Mouse (Mus musculus): Measurements from ENCODE around the gene Pigv.
A peak's percentile ranks its signal among the peaks of the same experiment; 100 is the strongest.

The Pigv gene

DNA sequence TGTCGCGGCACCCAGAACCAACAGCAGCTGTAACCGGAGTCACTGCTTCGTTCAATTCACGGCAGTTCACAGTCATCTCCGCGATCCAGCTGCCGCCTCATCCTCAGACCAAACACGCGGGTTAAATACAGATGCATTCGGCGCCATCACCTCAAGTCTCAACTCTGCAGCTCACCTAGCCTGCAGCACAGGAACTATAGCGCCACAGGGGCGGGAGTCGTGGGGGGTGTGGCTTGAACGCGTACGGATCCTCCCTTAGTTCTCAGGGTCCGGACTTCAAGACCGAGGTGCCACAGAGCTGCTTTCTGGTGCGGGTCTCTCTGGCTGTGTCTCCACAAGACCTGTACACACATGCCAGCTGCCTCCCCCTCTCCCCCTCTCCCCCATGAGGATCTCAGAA is 26.8 kb downstream of the Pigv start:
- DNase-seq (ENCODE audit: low spot score): no peak

DNA sequence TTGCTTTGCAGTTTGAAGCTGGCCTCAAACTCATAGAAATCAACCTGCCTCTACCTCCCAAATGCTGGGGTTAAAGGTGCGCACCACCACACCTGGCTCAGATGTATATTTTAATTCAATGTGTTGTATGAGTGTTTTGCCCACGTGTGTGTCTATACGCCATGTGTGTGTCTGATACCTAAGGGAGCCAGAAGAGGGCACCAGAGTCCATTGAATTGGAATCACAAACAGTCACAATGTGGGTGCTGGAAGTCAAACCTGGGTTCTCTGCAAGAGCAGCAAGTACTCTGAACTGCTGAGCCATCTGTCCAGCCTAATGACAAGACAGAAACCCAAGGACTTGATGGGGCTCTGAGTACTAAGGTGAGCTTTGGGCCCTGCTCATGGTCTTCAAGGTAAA is 27.3 kb downstream of the Pigv start:
- DNase-seq (ENCODE audit: low spot score): no peak

DNA sequence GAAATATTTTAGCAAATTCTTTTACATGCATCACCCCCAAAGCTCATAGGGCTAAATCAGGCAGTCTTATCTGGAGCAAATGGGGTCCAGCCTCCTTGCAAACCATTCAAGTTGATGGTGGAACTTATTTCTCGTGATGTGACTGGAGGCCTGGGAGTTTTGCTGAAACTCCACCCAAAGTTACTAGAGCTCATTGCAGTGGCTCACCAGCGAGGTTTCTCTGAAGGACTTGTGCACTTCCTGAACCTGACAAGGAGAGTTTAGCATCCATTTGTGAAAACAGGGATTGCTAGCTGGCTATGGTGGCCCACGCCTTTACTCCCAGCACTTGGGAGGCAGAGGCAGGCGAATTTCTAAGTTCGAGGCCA is 38.4 kb downstream of the Pigv start:
- no peak for DNase-seq (ENCODE audit: low spot score)

DNA sequence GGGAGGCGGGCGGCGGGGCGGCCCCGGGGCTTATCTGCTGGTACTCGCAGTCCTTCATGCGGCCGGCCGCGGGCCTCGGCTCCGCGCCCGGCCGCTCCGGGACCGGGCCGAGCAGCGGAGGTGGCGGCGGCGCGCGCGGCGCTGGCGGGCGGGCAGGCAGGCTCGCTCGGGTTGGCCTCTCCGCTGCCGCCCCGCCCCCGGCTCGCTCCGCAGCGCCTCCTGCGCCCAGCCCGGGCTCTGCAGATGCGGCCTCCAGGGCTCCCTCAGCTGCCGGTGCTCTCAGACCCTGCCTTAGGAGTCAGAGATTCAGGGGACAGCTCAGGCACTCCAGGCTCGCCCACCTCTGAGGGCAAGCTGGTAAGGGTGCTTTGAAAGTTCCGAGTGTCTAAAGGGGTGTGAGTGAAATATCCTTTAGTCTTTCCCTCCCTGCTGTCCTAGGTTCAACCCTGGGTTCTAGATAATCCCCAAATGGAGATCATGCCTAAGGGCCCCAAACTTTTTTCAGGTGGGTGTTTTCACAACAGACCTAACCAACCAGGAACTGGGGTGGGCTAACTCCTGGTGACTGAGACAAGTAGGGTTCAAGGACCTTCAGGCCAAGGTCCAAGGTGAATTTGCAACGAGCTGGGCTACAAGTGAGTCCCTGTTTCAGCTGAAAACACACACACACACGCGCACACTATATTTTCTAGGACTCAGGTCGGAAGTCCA is 39.0 kb downstream of the Pigv start:
- DNase-seq (ENCODE audit: low spot score): peak; percentile 93

DNA sequence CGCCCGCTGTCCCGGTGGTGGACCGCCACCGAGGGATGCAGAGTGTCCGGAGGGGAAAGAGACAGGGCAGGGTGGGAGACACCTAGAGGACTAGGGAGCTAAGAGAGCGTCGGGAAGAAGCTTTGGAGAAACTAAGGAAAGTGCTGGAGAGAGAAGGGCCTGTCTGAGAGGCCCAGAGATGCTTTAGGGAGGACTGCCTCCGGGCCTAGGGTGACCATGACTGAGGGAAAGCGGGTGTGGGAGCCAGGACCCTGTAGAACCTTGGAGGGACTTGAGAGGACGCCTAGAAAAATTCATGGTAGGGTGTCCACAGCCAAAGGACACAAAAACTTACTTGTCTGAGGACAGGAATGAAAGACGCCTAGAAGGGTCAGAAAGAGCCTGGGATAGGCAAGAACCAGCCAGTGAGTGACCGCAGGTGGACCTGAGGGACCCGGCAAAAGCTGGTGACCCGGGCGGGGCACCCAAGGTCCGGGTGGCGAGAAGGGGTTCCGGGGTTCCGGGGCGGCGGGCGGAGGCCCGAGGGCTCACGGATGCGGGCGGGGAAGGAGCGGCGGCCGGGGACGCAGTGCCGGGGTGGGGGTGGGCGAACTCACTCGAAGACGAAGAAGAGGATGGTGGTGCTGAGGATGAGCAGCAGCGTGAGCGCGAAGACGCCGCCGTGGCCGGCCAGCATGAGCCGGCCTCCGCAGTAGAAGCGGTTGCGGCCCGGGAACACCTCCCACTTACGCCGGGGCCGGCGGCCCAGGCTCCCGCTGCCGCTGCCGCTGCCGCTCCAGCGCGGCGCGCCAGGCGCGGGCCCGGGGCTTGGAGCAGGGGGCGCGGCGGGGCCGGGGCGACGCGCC is 39.7 kb downstream of the Pigv start:
- peak; percentile 31 for DNase-seq (ENCODE audit: low spot score)

DNA sequence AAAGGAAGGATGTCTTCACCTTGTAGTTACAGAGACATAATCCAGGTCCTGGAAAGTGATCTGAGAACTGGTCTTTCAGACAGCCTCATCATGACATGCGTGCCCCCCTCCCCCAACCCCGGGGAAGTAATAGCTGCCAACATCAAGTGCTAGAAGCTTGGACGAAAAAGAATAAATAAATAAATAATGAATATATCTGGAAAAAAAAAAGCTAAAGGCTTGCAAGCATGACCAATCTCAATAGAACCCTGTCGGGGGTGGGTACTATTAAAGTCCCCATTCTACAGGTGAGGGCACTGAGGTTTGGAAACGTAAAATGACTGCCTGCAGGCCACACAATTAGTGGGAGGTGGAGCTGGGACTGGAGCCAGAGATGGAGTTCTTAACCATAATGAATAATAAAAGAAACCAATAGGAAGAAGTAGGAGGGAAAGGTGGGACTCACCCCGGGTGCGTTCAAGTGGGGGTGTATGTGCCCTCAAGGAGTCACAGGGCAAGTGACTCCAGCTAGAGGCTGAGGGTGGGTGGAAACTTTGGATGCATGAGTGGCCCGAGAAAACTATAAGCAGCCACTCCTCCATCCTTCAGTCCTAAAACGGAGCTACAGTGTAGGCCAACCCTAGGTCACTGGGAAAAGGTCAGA is 40.6 kb downstream of the Pigv start:
- DNase-seq (ENCODE audit: low spot score): no peak

DNA sequence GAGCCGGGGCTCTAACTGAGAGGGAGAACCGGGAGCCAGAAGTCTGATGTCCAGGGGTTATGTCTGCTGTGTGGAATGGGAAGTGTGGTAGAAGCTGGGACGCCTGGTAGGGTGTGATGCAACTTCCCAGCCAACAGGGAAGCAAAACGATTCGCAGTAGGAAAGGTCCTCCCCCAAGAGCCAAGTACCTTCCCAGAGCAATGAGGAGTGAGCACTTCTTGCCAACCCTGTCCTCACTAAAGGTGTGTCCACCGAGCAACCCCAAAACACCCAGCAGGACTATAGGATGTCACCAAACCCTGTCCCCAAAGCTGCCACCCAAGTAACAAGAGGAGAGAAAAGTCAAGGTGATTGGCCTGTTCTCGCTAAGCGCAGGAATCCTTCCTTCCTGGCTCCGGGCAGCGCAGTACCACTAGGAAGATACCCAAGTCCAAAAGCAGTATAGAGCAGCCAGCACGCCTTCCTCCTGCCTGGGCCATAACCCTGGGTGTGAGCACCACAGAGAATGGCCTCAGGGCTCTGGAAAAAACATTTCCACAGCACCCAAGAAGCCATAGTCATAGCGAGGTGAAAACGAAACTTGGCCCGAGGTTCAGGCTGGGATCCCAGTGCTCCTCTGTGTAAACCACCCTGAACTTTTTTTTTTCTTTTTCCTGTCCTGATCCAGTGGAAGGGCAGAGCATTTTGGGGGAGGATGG is 41.2 kb downstream of the Pigv start:
- no peak for DNase-seq (ENCODE audit: low spot score)

DNA sequence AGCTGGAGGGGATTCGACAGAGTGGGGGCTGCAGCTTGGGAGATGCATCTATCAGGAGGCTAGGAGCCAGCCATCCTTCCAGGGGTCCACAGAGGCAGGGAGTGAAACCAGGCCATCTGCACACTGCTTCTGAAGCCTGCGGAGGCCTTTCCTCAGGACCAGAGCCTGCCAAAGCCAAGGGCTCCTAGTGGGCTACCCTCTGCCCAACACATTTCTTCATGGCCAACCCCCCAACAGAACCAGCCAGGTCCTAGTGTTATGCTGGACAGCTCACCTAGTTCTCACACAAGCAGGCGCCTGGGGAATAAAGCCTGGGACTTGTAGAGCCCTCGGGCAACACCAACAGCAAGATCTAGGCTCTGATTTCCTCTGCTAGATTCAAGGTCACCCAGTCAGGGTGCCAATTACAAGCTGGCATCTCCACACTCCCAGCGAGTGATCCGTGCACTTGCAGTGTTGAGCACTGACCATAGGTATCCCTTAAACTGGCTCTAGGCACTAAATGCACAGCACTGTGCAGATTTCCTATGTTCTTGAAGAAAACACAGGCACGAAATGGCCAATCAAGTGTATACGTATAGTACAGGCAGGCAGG is 42.0 kb downstream of the Pigv start:
- no peak for DNase-seq (ENCODE audit: low spot score)

DNA sequence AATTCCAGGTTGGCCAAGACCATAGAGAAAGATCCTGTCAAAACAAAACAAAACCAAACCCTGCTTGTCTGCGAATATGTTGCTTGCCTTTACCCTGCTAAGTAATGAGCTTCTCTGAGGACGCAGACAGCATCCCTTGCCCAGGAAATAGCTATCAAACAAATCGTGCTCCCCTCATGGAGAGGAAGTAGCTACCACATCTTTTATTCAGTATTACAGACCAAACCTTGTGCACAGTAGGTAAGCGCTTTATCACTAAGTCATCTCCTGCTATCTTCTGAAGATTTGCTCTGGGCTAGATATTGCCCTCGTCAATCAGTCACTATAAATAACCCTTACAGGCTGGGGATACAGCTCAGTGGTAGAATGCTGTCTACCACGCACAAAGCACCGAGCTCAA is 43.3 kb downstream of the Pigv start:
- no peak for DNase-seq (ENCODE audit: low spot score)

DNA sequence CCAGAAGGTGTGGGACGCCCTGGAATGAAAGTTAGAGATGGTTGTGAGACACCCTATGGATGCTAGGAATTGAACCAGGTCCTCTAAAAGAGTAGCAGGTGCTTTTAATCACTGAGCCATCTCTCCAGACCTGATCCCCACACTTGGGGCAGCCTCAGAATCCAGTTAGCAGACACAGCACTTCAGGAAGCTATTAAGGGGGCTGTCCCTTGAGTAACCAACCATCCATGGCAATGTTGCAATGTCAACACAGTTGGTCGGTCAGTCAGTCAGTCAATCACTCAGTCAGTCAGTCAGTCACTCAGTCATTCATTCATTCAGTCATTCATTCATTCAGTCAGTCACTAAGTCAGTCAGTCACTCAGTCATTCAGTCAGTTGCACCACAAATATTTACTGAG is 43.9 kb downstream of the Pigv start:
- no peak for DNase-seq (ENCODE audit: low spot score)

DNA sequence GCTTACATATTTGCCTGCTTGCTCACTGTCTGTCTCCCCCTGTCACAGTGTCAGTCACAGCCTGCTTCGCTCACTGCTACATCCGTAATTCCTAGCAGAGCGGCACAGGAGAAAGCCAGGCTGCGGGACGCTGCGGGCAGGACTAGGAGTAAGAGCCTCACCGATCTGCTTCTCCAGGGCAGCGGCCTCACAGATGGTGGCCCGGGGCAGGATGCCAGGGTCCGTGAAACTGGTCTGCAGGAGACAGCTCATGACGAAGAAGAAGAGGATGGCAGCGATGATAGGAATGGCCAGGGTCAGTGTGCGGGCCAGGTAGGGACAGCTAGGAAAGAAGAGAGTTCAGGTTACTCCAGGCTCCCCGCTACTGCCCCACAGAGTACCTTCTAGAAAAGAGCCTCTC is 45.4 kb downstream of the Pigv start:
- no peak for DNase-seq (ENCODE audit: low spot score)

DNA sequence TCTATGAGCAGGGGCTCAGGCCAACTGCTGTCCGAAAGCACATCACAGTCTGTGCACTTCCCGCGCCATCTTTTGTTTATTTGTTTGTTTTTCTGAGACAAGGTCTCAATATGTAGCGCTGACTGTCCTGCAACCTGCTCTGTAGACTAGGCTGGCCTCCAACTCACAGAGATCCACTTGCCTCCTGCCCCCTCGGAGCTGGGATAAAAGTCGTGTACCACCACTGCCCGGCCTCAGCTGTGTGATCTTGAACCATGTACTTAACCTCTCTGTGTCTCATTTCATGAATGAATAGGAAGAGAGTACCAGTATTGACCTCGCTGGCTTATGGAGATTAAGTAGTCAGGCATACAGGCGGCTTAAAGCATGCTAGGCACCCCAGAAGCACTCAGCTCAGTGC is 45.8 kb downstream of the Pigv start:
- no peak for DNase-seq (ENCODE audit: low spot score)

DNA sequence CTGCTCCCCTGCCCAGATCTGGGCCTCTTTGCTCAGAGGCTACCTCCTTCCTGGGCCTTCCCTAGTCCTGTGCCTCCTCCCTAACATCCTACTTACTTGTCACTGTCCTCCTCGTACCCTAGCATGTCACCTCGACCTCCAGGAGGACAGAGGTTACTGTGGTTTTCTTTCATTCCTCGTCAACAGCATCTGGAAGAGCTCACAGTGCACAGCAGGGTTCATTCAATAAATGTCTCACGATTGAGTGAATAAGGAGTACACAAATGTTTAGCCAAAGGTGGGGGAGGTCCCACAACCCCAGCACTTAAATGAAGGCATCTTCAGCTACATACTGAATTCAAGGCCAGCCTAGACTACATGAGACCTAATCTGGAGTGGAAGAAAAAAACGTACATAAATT is 46.2 kb downstream of the Pigv start:
- no peak for DNase-seq (ENCODE audit: low spot score)

DNA sequence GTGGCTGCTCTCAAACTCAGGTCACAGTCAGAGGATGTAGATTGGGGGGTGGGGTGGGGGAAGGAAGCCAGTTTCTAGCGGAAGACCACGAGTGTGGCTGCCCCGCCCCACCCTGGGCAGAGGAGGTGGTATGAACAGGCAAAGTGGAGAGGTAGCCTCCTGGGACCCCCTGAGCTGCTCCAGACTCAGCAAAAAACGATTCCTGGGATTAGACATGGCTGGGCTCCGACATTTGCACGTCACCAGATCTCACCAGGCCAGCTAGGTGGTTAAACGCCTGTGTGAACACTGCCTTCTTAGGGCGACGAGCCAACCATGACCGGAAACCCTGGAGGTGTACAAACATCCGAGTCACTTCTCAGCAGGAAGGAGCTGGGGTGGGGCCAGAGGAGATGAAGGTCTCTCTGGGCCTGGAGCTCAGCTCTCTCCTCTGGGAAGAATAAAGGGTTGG is 46.8 kb downstream of the Pigv start:
- DNase-seq (ENCODE audit: low spot score): no peak

DNA sequence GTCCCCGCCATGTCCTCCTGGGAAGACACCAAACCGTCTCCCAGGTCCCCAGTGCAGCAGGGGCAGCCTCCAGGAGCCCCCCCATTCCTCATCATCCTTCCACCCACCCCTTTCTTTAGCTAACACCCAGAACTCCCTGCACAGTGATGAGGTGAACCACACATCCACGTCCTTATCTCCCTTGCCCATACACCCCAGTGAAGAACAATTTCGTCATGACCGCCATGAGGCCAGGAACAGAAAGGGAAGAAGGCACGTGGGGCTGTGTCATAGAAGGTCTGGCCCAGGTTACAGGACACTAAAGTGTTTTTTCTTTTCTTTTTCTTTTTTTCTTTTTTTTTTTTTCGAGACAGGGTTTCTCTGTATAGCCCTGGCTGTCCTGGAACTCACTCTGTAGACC is 47.6 kb downstream of the Pigv start:
- DNase-seq (ENCODE audit: low spot score): no peak

DNA sequence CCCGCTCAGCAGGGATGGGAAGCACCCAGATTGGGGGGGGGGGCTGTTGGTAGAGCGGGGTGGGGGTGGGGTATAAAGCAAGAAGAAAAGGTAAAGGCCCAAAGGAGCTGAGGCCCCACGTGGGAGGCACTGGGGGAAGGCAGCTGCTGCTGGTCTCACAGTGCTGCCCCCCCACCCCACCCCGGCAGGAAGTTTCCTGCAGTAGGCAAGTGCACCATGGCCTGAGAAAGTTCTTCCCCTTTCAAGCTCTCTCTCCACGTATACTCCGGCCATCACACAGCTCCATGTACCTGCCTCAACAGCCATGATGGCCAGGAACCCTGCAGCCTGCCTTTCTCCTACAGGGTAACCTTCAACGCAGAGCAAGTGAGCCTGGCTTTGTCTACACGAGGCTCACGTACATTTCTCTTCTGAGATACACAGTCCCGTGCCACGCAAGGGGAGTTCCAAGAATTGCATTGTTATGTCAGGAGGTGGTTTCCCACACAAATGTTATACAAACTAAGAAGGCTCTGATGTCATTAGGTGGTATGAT is 50.2 kb downstream of the Pigv start:
- DNase-seq (ENCODE audit: low spot score): no peak

DNA sequence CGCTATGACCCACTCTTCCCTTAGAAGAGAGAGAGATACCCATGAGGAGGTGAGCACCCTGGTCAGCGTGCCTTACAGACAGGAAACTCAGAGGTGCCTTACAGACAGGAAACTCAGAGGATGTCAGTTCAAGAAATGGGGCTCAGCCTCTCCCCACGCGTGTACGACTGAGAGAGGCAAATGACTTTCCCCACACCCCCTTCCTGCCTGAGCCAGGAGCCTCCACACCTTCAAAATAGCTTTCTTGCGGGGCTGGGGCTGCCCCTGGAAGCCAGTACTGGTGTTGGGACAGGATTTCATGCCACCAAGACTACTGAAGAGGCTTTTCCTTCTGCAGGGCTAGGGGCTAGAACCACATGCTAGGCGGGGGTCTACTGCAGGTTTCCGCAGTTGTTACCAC is 51.8 kb downstream of the Pigv start:
- no peak for DNase-seq (ENCODE audit: low spot score)

DNA sequence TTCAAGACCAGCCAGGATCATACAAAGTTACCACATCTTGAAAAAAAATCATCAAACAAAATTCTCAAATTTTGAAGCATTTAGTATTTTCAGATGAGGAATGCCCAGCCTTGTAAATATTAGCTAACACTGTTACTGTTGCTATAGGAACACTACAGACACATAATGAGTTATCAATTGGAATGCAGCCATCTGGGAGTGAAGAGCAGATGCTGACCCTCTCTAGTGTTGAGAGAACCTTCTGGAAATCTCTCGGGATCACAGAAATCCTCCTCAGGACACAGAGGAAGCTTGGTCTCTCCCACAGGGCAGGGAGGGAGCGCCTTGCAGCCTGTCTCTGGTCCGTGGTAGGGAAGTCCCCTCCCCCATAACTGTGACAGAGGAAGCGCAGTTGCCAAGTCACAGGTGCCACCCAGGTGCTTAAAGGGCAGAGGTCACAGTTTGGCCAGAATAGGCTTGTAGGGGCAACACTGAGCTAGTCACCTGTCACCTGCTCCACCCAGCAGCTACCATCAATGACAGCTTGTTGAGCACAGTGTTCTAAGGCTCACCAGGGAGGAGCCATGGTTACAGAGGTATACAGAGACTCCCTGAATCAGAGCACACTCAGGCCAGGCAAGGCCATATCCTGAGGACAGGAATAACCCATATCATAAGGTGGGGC is 52.8 kb downstream of the Pigv start:
- DNase-seq (ENCODE audit: low spot score): no peak

DNA sequence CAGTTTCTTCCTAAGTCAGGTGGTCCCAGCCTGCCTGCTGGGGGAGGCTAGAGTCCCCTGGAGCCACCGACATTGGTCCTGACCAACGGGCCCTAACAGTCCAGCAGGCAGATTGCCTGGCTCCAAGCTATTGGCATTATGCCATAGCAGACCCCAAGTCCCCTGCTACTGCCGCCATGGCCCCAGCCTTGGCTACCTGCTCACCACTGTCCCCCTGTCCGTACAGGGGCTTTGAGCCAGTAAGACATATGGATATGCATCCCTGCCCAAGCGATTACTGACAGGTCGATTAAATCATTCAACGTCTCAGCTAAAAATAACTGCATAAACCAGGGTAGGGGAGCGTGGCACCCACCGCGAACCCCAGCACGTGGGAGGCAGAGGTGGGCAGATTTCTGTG is 54.5 kb downstream of the Pigv start:
- DNase-seq (ENCODE audit: low spot score): no peak

DNA sequence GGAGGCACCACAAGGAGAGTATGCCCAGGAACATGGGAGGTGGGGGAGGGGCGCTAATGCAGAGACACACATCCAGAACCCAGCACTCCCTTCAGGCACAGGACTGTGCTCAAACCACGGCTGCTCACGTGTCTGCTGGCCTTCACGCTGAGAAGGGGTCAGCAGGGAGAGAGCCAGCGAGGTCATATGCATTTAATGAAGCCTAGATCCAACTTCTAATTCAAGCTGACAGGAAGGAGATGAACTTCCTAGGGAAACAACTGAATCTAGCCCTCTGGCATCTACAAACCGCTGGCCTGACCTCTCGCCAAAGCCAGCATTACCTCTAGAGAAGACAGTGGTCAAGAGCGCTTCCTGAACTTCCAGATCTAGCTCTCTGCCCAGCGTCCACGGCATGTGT is 57.0 kb downstream of the Pigv start:
- DNase-seq (ENCODE audit: low spot score): no peak

DNA sequence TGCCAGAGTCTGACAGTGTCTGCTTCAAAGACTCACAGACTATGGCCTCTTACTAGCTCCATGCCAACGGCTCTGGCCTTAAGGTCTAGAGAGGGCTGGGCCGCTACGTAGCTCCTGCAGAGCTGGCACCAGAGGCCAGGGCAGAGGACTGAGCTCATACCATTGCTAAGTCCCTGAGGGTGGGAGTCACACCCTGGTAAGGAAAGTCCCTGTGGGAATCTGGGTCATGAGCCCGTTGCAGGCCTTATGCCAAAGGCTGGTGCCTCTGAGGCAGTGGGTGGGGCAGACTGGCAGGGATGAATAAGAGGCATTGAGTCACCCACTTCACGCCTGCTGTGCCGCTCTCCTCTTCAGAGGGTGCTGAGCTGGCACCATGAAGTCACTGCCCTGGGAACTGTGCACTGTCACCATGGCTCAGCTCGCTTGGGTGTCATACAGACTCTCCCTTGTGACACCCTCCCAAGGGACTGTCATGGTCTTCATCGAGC is 58.1 kb downstream of the Pigv start:
- DNase-seq (ENCODE audit: low spot score): no peak
